In genomic region chr2:101741653-101742052, GRCm38 (mm10) we compare ENCODE assay signal across 20 mouse cellular contexts.
DNase-seq lines count a peak whose midpoint lies in the region; ATAC-seq and TF ChIP-seq lines count a peak whose summit lies in the region.
"Had no signal": no experiment of that assay in that cellular context is flagged by ENCODE, and none has a peak within 500 bp of the region (broad histone marks: within the 10 kb centered on the region; RNA-seq: fewer than 3 reads in every experiment).

No protein-coding gene starts in this region.

- WGBS in hindbrain, embryonic 10.5 days, result 85% methylated on average over 8 of the region's 8 CpGs
- WGBS in hindbrain, embryonic 14.5 days, result 81% methylated on average over 8 of the region's 8 CpGs
- WGBS in lung, embryonic 14.5 days, result 52% methylated on average over 8 of the region's 8 CpGs
- 80% methylated on average over 8 of the region's 8 CpGs for WGBS in neural tube, embryonic 13.5 days
- WGBS in neural tube, embryonic 15.5 days, result 72% methylated on average over 8 of the region's 8 CpGs
- WGBS in stomach, postnatal 0 days, result 47% methylated on average over 8 of the region's 8 CpGs

- no peak for TF ChIP-seq EP300 in stomach, postnatal 0 days (optimal IDR thresholded peaks at IDR 0.05)

- H3K36me3 ChIP-seq in hindbrain, embryonic 10.5 days, result peaks cover 13% of the 10 kb centered on the region
- H3K36me3 ChIP-seq in hindbrain, embryonic 14.5 days (replicated peaks; ENCODE audit: control insufficient read depth, insufficient read depth), result no peaks in the 10 kb centered on the region
- H3K36me3 ChIP-seq in lung, embryonic 14.5 days (ENCODE audit: insufficient read depth), result peaks cover 44% of the 10 kb centered on the region; the same call in 1 of the 2 replicates
- no peaks in the 10 kb centered on the region for H3K36me3 ChIP-seq in neural tube, embryonic 13.5 days
- no peaks in the 10 kb centered on the region for H3K36me3 ChIP-seq in neural tube, embryonic 15.5 days
- no peaks in the 10 kb centered on the region for H3K36me3 ChIP-seq in stomach, postnatal 0 days (ENCODE audit: control insufficient read depth, insufficient read depth, low read length)
- H3K36me3 ChIP-seq: embryonic facial prominence, embryonic 15.5 days; heart, embryonic 12.5 days had no signal

- 0 out of 2 replicates have a peak, but pooled peaks cover 3% of the 10 kb centered on the region for H3K4me1 ChIP-seq in hindbrain, embryonic 10.5 days (replicated peaks)
- no peaks in the 10 kb centered on the region for H3K4me1 ChIP-seq in hindbrain, embryonic 14.5 days (replicated peaks; ENCODE audit: control insufficient read depth, insufficient read depth, low read length)
- 0 out of 2 replicates have a peak, but pooled peaks cover 2% of the 10 kb centered on the region for H3K4me1 ChIP-seq in lung, embryonic 14.5 days (ENCODE audit: insufficient read depth)
- H3K4me1 ChIP-seq in neural tube, embryonic 13.5 days (replicated peaks), result peaks cover 4% of the 10 kb centered on the region; the same call in 1 of the 2 replicates
- H3K4me1 ChIP-seq in neural tube, embryonic 15.5 days, result peaks cover 10% of the 10 kb centered on the region; the same call in 1 of the 2 replicates
- no peaks in the 10 kb centered on the region for H3K4me1 ChIP-seq in stomach, postnatal 0 days (replicated peaks; ENCODE audit: control insufficient read depth, insufficient read depth)
- H3K4me1 ChIP-seq: forebrain, embryonic 10.5 days had no signal

- no peaks in the 10 kb centered on the region for H3K27me3 ChIP-seq in hindbrain, embryonic 10.5 days (ENCODE audit: insufficient read depth, poor library complexity, severe bottlenecking)
- no peaks in the 10 kb centered on the region for H3K27me3 ChIP-seq in hindbrain, embryonic 14.5 days (ENCODE audit: control insufficient read depth, insufficient read depth, low read length)
- H3K27me3 ChIP-seq in lung, embryonic 14.5 days (ENCODE audit: insufficient read depth, low read length), result no peaks in the 10 kb centered on the region
- no peaks in the 10 kb centered on the region for H3K27me3 ChIP-seq in neural tube, embryonic 13.5 days
- H3K27me3 ChIP-seq in neural tube, embryonic 15.5 days (replicated peaks), result no peaks in the 10 kb centered on the region
- no peaks in the 10 kb centered on the region for H3K27me3 ChIP-seq in stomach, postnatal 0 days (ENCODE audit: control insufficient read depth, insufficient read depth, low read length)
- H3K27me3 ChIP-seq: embryonic facial prominence, embryonic 15.5 days; heart, embryonic 12.5 days had no signal

- ATAC-seq in hindbrain, embryonic 14.5 days (ENCODE audit: low FRiP score), result no peak
- 0 out of 2 replicates have a peak, but pooled peaks have one; percentile 24 for ATAC-seq in lung, embryonic 14.5 days (ENCODE audit: insufficient read depth)
- peak; percentile 15; the same call in 1 of the 2 replicates for ATAC-seq in neural tube, embryonic 13.5 days (ENCODE audit: low read depth)
- no peak; the same call in 1 of the 2 replicates for ATAC-seq in neural tube, embryonic 15.5 days (ENCODE audit: low FRiP score)
- peak; percentile 69 for ATAC-seq in stomach, postnatal 0 days (ENCODE audit: low FRiP score, low TSS enrichment)
- ATAC-seq in CD4-positive, CD25-positive, alpha-beta regulatory T cell, adult 4 months, result no peak
- ATAC-seq: forebrain, embryonic 14.5 days had no signal

- no peak overlapping the region for H3K4me2 ChIP-seq in hindbrain, embryonic 14.5 days (replicated peaks)
- no peak overlapping the region for H3K4me2 ChIP-seq in lung, embryonic 14.5 days
- no peak overlapping the region for H3K4me2 ChIP-seq in neural tube, embryonic 13.5 days
- no peak overlapping the region for H3K4me2 ChIP-seq in neural tube, embryonic 15.5 days
- H3K4me2 ChIP-seq in stomach, postnatal 0 days (replicated peaks; ENCODE audit: low read depth), result no peak overlapping the region
- H3K4me2 ChIP-seq: embryonic facial prominence, embryonic 15.5 days; heart, embryonic 12.5 days had no signal

- TF ChIP-seq CTCF in lung, embryonic 14.5 days (IDR thresholded peaks at IDR 0.05; ENCODE audit: low read depth), result no peak
- TF ChIP-seq CTCF in stomach, postnatal 0 days (IDR thresholded peaks at IDR 0.05; ENCODE audit: low read depth), result no peak

- no peaks in the 10 kb centered on the region for H3K9me3 ChIP-seq in hindbrain, embryonic 10.5 days
- no peaks in the 10 kb centered on the region for H3K9me3 ChIP-seq in hindbrain, embryonic 14.5 days (ENCODE audit: control insufficient read depth, low read length)
- H3K9me3 ChIP-seq in lung, embryonic 14.5 days (ENCODE audit: low read depth, low read length), result no peaks in the 10 kb centered on the region
- no peaks in the 10 kb centered on the region for H3K9me3 ChIP-seq in neural tube, embryonic 13.5 days
- H3K9me3 ChIP-seq in neural tube, embryonic 15.5 days (replicated peaks), result no peaks in the 10 kb centered on the region
- H3K9me3 ChIP-seq in stomach, postnatal 0 days (ENCODE audit: control insufficient read depth, low read length), result no peaks in the 10 kb centered on the region
- H3K9me3 ChIP-seq: embryonic facial prominence, embryonic 15.5 days; forebrain, embryonic 10.5 days; heart, embryonic 12.5 days had no signal

- no peak overlapping the region for H3K4me3 ChIP-seq in hindbrain, embryonic 10.5 days
- no peak overlapping the region for H3K4me3 ChIP-seq in hindbrain, embryonic 14.5 days (replicated peaks; ENCODE audit: low read length)
- no peak overlapping the region for H3K4me3 ChIP-seq in lung, embryonic 14.5 days (ENCODE audit: low read depth, low read length)
- no peak overlapping the region for H3K4me3 ChIP-seq in neural tube, embryonic 13.5 days
- H3K4me3 ChIP-seq in neural tube, embryonic 15.5 days (replicated peaks), result no peak overlapping the region
- H3K4me3 ChIP-seq in stomach, postnatal 0 days (ENCODE audit: low read depth, low read length), result no peak overlapping the region
- H3K4me3 ChIP-seq: embryonic facial prominence, embryonic 15.5 days; erythroblast, embryonic 14.5 days; forebrain, embryonic 10.5 days; gastrocnemius, adult 2 months; heart, embryonic 12.5 days had no signal

- no peak for DNase-seq in hindbrain, embryonic 10.5 days (ENCODE audit: low spot score)
- no peak for DNase-seq in hindbrain, embryonic 14.5 days (ENCODE audit: low spot score)
- DNase-seq in lung, embryonic 14.5 days, result no peak
- DNase-seq in lung, postnatal 25 days (ENCODE audit: low spot score), result no peak
- DNase-seq in stomach, postnatal 0 days (ENCODE audit: low spot score), result no peak
- DNase-seq: adrenal gland, postnatal 10 days; B cell, adult 2 months; cerebellum, adult 11 months; cerebellum, adult 8-10 months; embryo, embryonic 11 days; gastrocnemius, adult 2 months; gastrocnemius, postnatal 25 days had no signal

- H3K9ac ChIP-seq in hindbrain, embryonic 14.5 days, result no peak overlapping the region
- H3K9ac ChIP-seq in lung, embryonic 14.5 days, result no peak overlapping the region
- H3K9ac ChIP-seq in neural tube, embryonic 13.5 days, result no peak overlapping the region
- H3K9ac ChIP-seq in neural tube, embryonic 15.5 days (replicated peaks), result no peak overlapping the region
- H3K9ac ChIP-seq in stomach, postnatal 0 days (ENCODE audit: low read length), result no peak overlapping the region
- H3K9ac ChIP-seq: embryonic facial prominence, embryonic 15.5 days; heart, embryonic 12.5 days had no signal

- 0 out of 2 replicates have a peak overlapping the region, but pooled peaks have one; percentile 16 for H3K27ac ChIP-seq in hindbrain, embryonic 10.5 days
- no peak overlapping the region for H3K27ac ChIP-seq in hindbrain, embryonic 14.5 days
- peak overlapping the region; percentile 46; the same call in 1 of the 2 replicates for H3K27ac ChIP-seq in lung, embryonic 14.5 days (ENCODE audit: low read depth)
- no peak overlapping the region for H3K27ac ChIP-seq in neural tube, embryonic 13.5 days (replicated peaks)
- H3K27ac ChIP-seq in neural tube, embryonic 15.5 days (replicated peaks), result no peak overlapping the region
- no peak overlapping the region for H3K27ac ChIP-seq in stomach, postnatal 0 days (replicated peaks)
- H3K27ac ChIP-seq: embryonic facial prominence, embryonic 15.5 days; forebrain, embryonic 10.5 days; gastrocnemius, adult 2 months had no signal

Comparison
In these comparisons a context has a peak if more than half of its experiments do, and no peak if none do; other contexts are left out.
1. H3K27ac ChIP-seq: peak in hindbrain, embryonic 10.5 days (single experiment) and lung, embryonic 14.5 days (single experiment); none in hindbrain, embryonic 14.5 days (single experiment), neural tube, embryonic 13.5 days (single experiment), neural tube, embryonic 15.5 days (single experiment) and stomach, postnatal 0 days (single experiment).
2. ATAC-seq: peak in lung, embryonic 14.5 days (single experiment), neural tube, embryonic 13.5 days (single experiment) and stomach, postnatal 0 days (single experiment); none in hindbrain, embryonic 14.5 days (single experiment), neural tube, embryonic 15.5 days (single experiment) and CD4-positive, CD25-positive, alpha-beta regulatory T cell, adult 4 months (single experiment).